Mouse (Mus musculus): ENCODE measurements around the gene Ndufaf3.

GRCm38 (mm10) chr9:108599021-108599566, 31.9 kb upstream of the Ndufaf3 start:
- TF ChIP-seq POLR2A (IDR thresholded peaks at IDR 0.05; ENCODE audit: insufficient read depth, low read depth, low read length): no peak
- TF ChIP-seq CTCF (IDR thresholded peaks at IDR 0.05): no peak

All from heart, adult 2 months (tissue).